Mouse (Mus musculus): Measurements from ENCODE around the gene Prr15. TPM values are rescaled to one million over a fixed set of nuclear protein-coding genes. Genes with fewer than 3 reads are reported as not detected.

The Prr15 gene
- polyA plus RNA-seq, 1 experiment from 2014 or later = 9.5 TPM

- H3K9ac ChIP-seq = no peak overlapping the region
Observed at GRCm38 (mm10) chr6:54333116-54333651, 7.5 kb downstream of the Prr15 start.

GRCm38 (mm10) chr6:54333652-54334396 is 8.2 kb downstream of the Prr15 start:
- H3K27ac ChIP-seq = peak overlapping the region; percentile 8; the same call in 1 of the 2 replicates
- no peak overlapping the region for H3K4me2 ChIP-seq
- H3K9ac ChIP-seq = no peak overlapping the region
- no peaks in the 10 kb centered on the region for H3K36me3 ChIP-seq
- no peak for ATAC-seq (ENCODE audit: insufficient read depth, low FRiP score, low read depth)
- no peak overlapping the region for H3K4me3 ChIP-seq (replicated peaks)
- WGBS = 42% methylated on average over 9 of the region's 9 CpGs
- H3K27me3 ChIP-seq (replicated peaks) = no peaks in the 10 kb centered on the region
- 0 out of 2 replicates have a peak, but pooled peaks cover 2% of the 10 kb centered on the region for H3K4me1 ChIP-seq
- H3K9me3 ChIP-seq = no peaks in the 10 kb centered on the region

More at GRCm38 (mm10) chr6:54333116-54333651, 7.5 kb downstream of the Prr15 start:
- no peaks in the 10 kb centered on the region for H3K36me3 ChIP-seq
- ATAC-seq (ENCODE audit: insufficient read depth, low FRiP score, low read depth) = no peak
- H3K4me1 ChIP-seq = 0 out of 2 replicates have a peak, but pooled peaks cover 6% of the 10 kb centered on the region
- 65% methylated on average over 11 of the region's 11 CpGs for WGBS
- H3K9me3 ChIP-seq = no peaks in the 10 kb centered on the region
- H3K27me3 ChIP-seq (replicated peaks) = no peaks in the 10 kb centered on the region
- no peak overlapping the region for H3K4me2 ChIP-seq
- no peak overlapping the region for H3K4me3 ChIP-seq (replicated peaks)
- peak overlapping the region; percentile 8; the same call in 1 of the 2 replicates for H3K27ac ChIP-seq

- Histone ChIP-seq H3K27me3 (replicated peaks) (no peaks in the 10 kb centered on the region), H3K27ac (no peak overlapping the region), H3K9ac (no peak overlapping the region), H3K4me2 (no peak overlapping the region), H3K9me3 (no peaks in the 10 kb centered on the region), H3K4me1 (no peaks in the 10 kb centered on the region), H3K36me3 (no peaks in the 10 kb centered on the region), H3K4me3 (replicated peaks) (no peak overlapping the region)
- ATAC-seq (ENCODE audit: insufficient read depth, low FRiP score, low read depth) = no peak
- 82% methylated on average over 6 of the region's 6 CpGs for WGBS
Observed at GRCm38 (mm10) chr6:54337321-54337720, 11.7 kb downstream of the Prr15 start.

GRCm38 (mm10) chr6:54341133-54341532 is 15.5 kb downstream of the Prr15 start:
- 89% methylated on average over 5 of the region's 5 CpGs for WGBS
- H3K9ac ChIP-seq = no peak overlapping the region
- H3K9me3 ChIP-seq = no peaks in the 10 kb centered on the region
- no peak for ATAC-seq (ENCODE audit: insufficient read depth, low FRiP score, low read depth)
- H3K27ac ChIP-seq = no peak overlapping the region
- H3K27me3 ChIP-seq (replicated peaks) = no peaks in the 10 kb centered on the region
- H3K36me3 ChIP-seq = no peaks in the 10 kb centered on the region
- no peak overlapping the region for H3K4me3 ChIP-seq (replicated peaks)
- H3K4me1 ChIP-seq = no peaks in the 10 kb centered on the region
- no peak overlapping the region for H3K4me2 ChIP-seq

GRCm38 (mm10) chr6:54342223-54342622 is 16.6 kb downstream of the Prr15 start:
- Histone ChIP-seq H3K9ac (no peak overlapping the region), H3K4me2 (no peak overlapping the region), H3K36me3 (no peaks in the 10 kb centered on the region), H3K4me1 (no peaks in the 10 kb centered on the region), H3K9me3 (no peaks in the 10 kb centered on the region), H3K27me3 (replicated peaks) (no peaks in the 10 kb centered on the region), H3K27ac (no peak overlapping the region), H3K4me3 (replicated peaks) (no peak overlapping the region)
- ATAC-seq (ENCODE audit: insufficient read depth, low FRiP score, low read depth) = no peak
- WGBS = 89% methylated on average over 10 of the region's 10 CpGs

GRCm38 (mm10) chr6:54351860-54352259 is 26.2 kb downstream of the Prr15 start:
- no peak overlapping the region for H3K9ac ChIP-seq
- H3K36me3 ChIP-seq = no peaks in the 10 kb centered on the region
- 0 out of 2 replicates have a peak, but pooled peaks cover 5% of the 10 kb centered on the region for H3K4me1 ChIP-seq
- H3K27me3 ChIP-seq (replicated peaks) = no peaks in the 10 kb centered on the region
- ATAC-seq (ENCODE audit: insufficient read depth, low FRiP score, low read depth) = peak; percentile 14; the same call in 1 of the 2 replicates
- H3K4me2 ChIP-seq = no peak overlapping the region
- WGBS = 69% methylated on average over 5 of the region's 5 CpGs
- H3K9me3 ChIP-seq = no peaks in the 10 kb centered on the region
- H3K4me3 ChIP-seq (replicated peaks) = no peak overlapping the region
- H3K27ac ChIP-seq = no peak overlapping the region

GRCm38 (mm10) chr6:54352931-54353690 is 27.5 kb downstream of the Prr15 start:
- Histone ChIP-seq H3K4me1 (0 out of 2 replicates have a peak, but pooled peaks cover 5% of the 10 kb centered on the region), H3K4me3 (replicated peaks) (no peak overlapping the region), H3K9ac (no peak overlapping the region), H3K9me3 (no peaks in the 10 kb centered on the region), H3K27me3 (replicated peaks) (no peaks in the 10 kb centered on the region), H3K36me3 (no peaks in the 10 kb centered on the region), H3K4me2 (no peak overlapping the region), H3K27ac (peak overlapping the region; percentile 8; the same call in 1 of the 2 replicates)
- WGBS = 41% methylated on average over 14 of the region's 14 CpGs
- no peak for ATAC-seq (ENCODE audit: insufficient read depth, low FRiP score, low read depth)

- 82% methylated on average over 5 of the region's 5 CpGs for WGBS
- H3K36me3 ChIP-seq = no peaks in the 10 kb centered on the region
- H3K9ac ChIP-seq = no peak overlapping the region
- no peak overlapping the region for H3K27ac ChIP-seq
- H3K4me1 ChIP-seq = 0 out of 2 replicates have a peak, but pooled peaks cover 5% of the 10 kb centered on the region
- no peaks in the 10 kb centered on the region for H3K27me3 ChIP-seq (replicated peaks)
- H3K9me3 ChIP-seq = no peaks in the 10 kb centered on the region
- H3K4me2 ChIP-seq = no peak overlapping the region
- no peak for ATAC-seq (ENCODE audit: insufficient read depth, low FRiP score, low read depth)
- no peak overlapping the region for H3K4me3 ChIP-seq (replicated peaks)
Observed at GRCm38 (mm10) chr6:54353698-54354097, 28.1 kb downstream of the Prr15 start.

- WGBS = 71% methylated on average over 6 of the region's 6 CpGs
- Histone ChIP-seq H3K27ac (no peak overlapping the region), H3K9me3 (no peaks in the 10 kb centered on the region), H3K9ac (no peak overlapping the region), H3K4me3 (replicated peaks) (no peak overlapping the region), H3K36me3 (no peaks in the 10 kb centered on the region), H3K4me1 (0 out of 2 replicates have a peak, but pooled peaks cover 5% of the 10 kb centered on the region), H3K4me2 (no peak overlapping the region), H3K27me3 (replicated peaks) (no peaks in the 10 kb centered on the region)
- no peak for ATAC-seq (ENCODE audit: insufficient read depth, low FRiP score, low read depth)
Observed at GRCm38 (mm10) chr6:54355626-54356025, 30.0 kb downstream of the Prr15 start.

GRCm38 (mm10) chr6:54362526-54363324 is 37.1 kb downstream of the Prr15 start:
- ATAC-seq (ENCODE audit: insufficient read depth, low FRiP score, low read depth) = no peak
- H3K27ac ChIP-seq = no peak overlapping the region
- no peaks in the 10 kb centered on the region for H3K36me3 ChIP-seq
- H3K9me3 ChIP-seq = no peaks in the 10 kb centered on the region
- H3K27me3 ChIP-seq (replicated peaks) = no peaks in the 10 kb centered on the region
- H3K4me1 ChIP-seq = 0 out of 2 replicates have a peak, but pooled peaks cover 4% of the 10 kb centered on the region
- no peak overlapping the region for H3K4me3 ChIP-seq (replicated peaks)
- whole genome bisulfite sequencing = 66% methylated on average over 12 of the region's 12 CpGs
- no peak overlapping the region for H3K9ac ChIP-seq
- no peak overlapping the region for H3K4me2 ChIP-seq

GRCm38 (mm10) chr6:54364406-54365136 is 38.9 kb downstream of the Prr15 start:
- H3K9ac ChIP-seq = no peak overlapping the region
- no peaks in the 10 kb centered on the region for H3K36me3 ChIP-seq
- no peak overlapping the region for H3K4me2 ChIP-seq
- H3K4me3 ChIP-seq (replicated peaks) = no peak overlapping the region
- H3K4me1 ChIP-seq = 0 out of 2 replicates have a peak, but pooled peaks cover 4% of the 10 kb centered on the region
- H3K27ac ChIP-seq = peak overlapping the region; percentile 75
- 70% methylated on average over 12 of the region's 12 CpGs for WGBS
- ATAC-seq (ENCODE audit: insufficient read depth, low FRiP score, low read depth) = 0 out of 2 replicates have a peak, but pooled peaks have one; percentile 60
- H3K27me3 ChIP-seq (replicated peaks) = no peaks in the 10 kb centered on the region
- H3K9me3 ChIP-seq = no peaks in the 10 kb centered on the region

Measured in stomach, embryonic 15.5 days (tissue).